ENCODE assay signal across 16 mouse cellular contexts in the genomic region with DNA sequence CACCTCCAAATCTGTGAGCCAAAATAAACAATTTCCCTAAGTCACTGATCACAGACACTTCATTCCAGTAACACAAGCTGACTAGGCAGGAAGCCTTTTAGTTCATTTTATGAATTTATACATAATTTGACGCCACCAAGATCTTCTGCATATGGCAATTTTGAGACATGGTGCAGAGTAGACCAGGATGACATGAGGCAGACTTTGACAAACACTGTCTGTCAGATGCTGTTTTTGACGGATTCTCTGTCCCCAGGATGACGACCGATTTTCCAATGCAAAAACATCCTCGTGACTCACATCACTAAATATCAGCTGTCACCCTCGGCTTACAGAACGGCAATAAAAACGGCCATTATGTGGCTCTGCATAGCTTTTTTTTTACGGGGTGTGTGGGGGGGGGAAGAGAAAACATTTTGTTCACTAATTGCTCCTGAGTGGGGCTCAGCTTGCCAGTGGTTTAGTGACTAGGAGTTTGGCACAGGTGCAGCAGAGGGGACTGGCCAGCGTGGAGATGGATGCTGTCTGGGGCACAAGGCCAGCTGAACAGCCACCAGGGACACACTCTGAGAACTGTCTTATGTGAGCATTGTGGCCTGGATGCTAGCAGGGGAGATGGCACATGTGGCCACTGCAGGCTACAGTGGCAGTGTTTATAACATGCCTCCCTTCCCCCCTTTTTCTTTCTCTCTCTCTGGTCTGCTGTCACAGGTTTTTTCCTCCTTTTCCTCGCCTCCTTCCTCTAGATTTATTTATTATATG.
A peak's percentile ranks its signal among the peaks of the same experiment; 100 is the strongest.
DNase-seq lines count a peak whose midpoint lies in the region; ATAC-seq and TF ChIP-seq lines count a peak whose summit lies in the region.
"Had no signal": no experiment of that assay in that cellular context is flagged by ENCODE, and none has a peak within 500 bp of the region (broad histone marks: within the 10 kb centered on the region; RNA-seq: fewer than 3 reads in every experiment).

No protein-coding gene starts in this region.

- no peak overlapping the region for H3K4me2 ChIP-seq in forebrain, embryonic 15.5 days (replicated peaks)
- no peak overlapping the region for H3K4me2 ChIP-seq in forebrain, embryonic 12.5 days
- H3K4me2 ChIP-seq in forebrain, postnatal 0 days (ENCODE audit: low read depth): no peak overlapping the region
- H3K4me2 ChIP-seq: heart, embryonic 12.5 days had no signal

- H3K4me3 ChIP-seq in forebrain, embryonic 15.5 days: no peak overlapping the region
- no peak overlapping the region for H3K4me3 ChIP-seq in forebrain, embryonic 12.5 days (replicated peaks)
- no peak overlapping the region for H3K4me3 ChIP-seq in forebrain, postnatal 0 days (ENCODE audit: low read depth, low read length)
- H3K4me3 ChIP-seq: heart, embryonic 12.5 days; megakaryocyte, embryonic 14.5 days had no signal

- WGBS in forebrain, embryonic 15.5 days: 44% methylated on average over 11 of the region's 11 CpGs
- 82% methylated on average over 11 of the region's 11 CpGs for WGBS in forebrain, embryonic 12.5 days
- WGBS in forebrain, postnatal 0 days: 44% methylated on average over 11 of the region's 11 CpGs

- DNase-seq in layer of hippocampus, adult 9-11 months: peak; percentile 33
- DNase-seq in layer of hippocampus, postnatal 25 days (ENCODE audit: extremely low spot score in 1 of 2, low spot score in 1 of 2): no peak
- peak; percentile 79 for DNase-seq in Muller cell, postnatal 12 days (ENCODE audit: inconsistent ontology term)
- peak; percentile 51 for DNase-seq in forebrain, postnatal 0 days
- DNase-seq in adrenal gland, postnatal 25 days: no peak
- DNase-seq: adrenal gland, adult 2 months; heart, postnatal 14 days; kidney, adult 8-10 months; kidney, postnatal 14 days; liver, postnatal 0 days; lung, postnatal 14 days had no signal

- H3K27ac ChIP-seq in forebrain, embryonic 15.5 days (replicated peaks): peak overlapping the region; percentile 85
- no peak overlapping the region for H3K27ac ChIP-seq in forebrain, embryonic 12.5 days
- H3K27ac ChIP-seq in forebrain, postnatal 0 days (ENCODE audit: low read depth, low read length): no peak overlapping the region

- peak; percentile 59 for ATAC-seq in forebrain, embryonic 15.5 days (replicated peaks)
- ATAC-seq in forebrain, embryonic 12.5 days (ENCODE audit: low FRiP score): no peak
- ATAC-seq in forebrain, postnatal 0 days: peak; percentile 72
- ATAC-seq: inflammation-experienced regulatory T-cells, adult 6 months; liver, postnatal 0 days had no signal

- H3K9me3 ChIP-seq in forebrain, embryonic 15.5 days: no peaks in the 10 kb centered on the region
- H3K9me3 ChIP-seq in forebrain, embryonic 12.5 days: no peaks in the 10 kb centered on the region
- H3K9me3 ChIP-seq in forebrain, postnatal 0 days (ENCODE audit: low read length): 0 out of 2 replicates have a peak, but pooled peaks cover 3% of the 10 kb centered on the region

- H3K27me3 ChIP-seq in forebrain, embryonic 15.5 days: no peaks in the 10 kb centered on the region
- no peaks in the 10 kb centered on the region for H3K27me3 ChIP-seq in forebrain, embryonic 12.5 days
- H3K27me3 ChIP-seq in forebrain, postnatal 0 days (ENCODE audit: insufficient read depth, low read length): no peaks in the 10 kb centered on the region
- H3K27me3 ChIP-seq: heart, embryonic 12.5 days had no signal

- TF ChIP-seq CTCF in forebrain, postnatal 0 days (IDR thresholded peaks at IDR 0.05; ENCODE audit: low read depth): no peak

- H3K4me1 ChIP-seq in forebrain, embryonic 15.5 days: peaks cover 9% of the 10 kb centered on the region; the same call in 1 of the 2 replicates
- no peaks in the 10 kb centered on the region for H3K4me1 ChIP-seq in forebrain, embryonic 12.5 days
- no peaks in the 10 kb centered on the region for H3K4me1 ChIP-seq in forebrain, postnatal 0 days (ENCODE audit: insufficient read depth)

- H3K9ac ChIP-seq in forebrain, embryonic 15.5 days (replicated peaks): no peak overlapping the region
- no peak overlapping the region for H3K9ac ChIP-seq in forebrain, embryonic 12.5 days
- H3K9ac ChIP-seq in forebrain, postnatal 0 days: no peak overlapping the region
- H3K9ac ChIP-seq: heart, embryonic 12.5 days; liver, postnatal 0 days had no signal

- H3K36me3 ChIP-seq in forebrain, embryonic 15.5 days: no peaks in the 10 kb centered on the region
- no peaks in the 10 kb centered on the region for H3K36me3 ChIP-seq in forebrain, embryonic 12.5 days (replicated peaks)
- H3K36me3 ChIP-seq in forebrain, postnatal 0 days (ENCODE audit: insufficient read depth): no peaks in the 10 kb centered on the region
- H3K36me3 ChIP-seq: heart, embryonic 12.5 days had no signal

Comparison
In these comparisons a context has a peak if more than half of its experiments do, and no peak if none do; other contexts are left out.
1. DNase-seq: peak in layer of hippocampus, adult 9-11 months (single experiment), Muller cell, postnatal 12 days (single experiment) and forebrain, postnatal 0 days (single experiment); none in layer of hippocampus, postnatal 25 days (0 of 2) and adrenal gland, postnatal 25 days (single experiment).